Mouse (Mus musculus) limb, embryonic 14.5 days (tissue): ENCODE measurements at regions not wholly inside any gene's neighbourhood (a gene's known extent, or its start where the extent isn't known, plus 50 kb on each side); places are given as distances from the start of the nearest gene placed in this dataset.

ENCODE experiments used
- ATAC-seq: fragments of 200-750 bp; cut with Nextera tagmentation; 2 replicates; pipeline ENCODE4 v1.8.0; 2017; ENCODE audit warnings: low read depth, moderate number of reproducible peaks, moderate TSS enrichment; ENCODE audit not compliant: low FRiP score
- DNase-seq: peaks from one replicate; pipeline ENCODE4 v3.0.0-alpha.2; 2015; ENCODE audit warnings: low spot score
- H3K27ac ChIP-seq: fragments of 300-500 bp; sonication (generic); replicated peaks from 2 replicates; pipeline ENCODE4 v1.5.1; 2014; ENCODE audit warnings: low read depth, mild to moderate bottlenecking, low read length, moderate library complexity, mixed read lengths
- H3K27me3 ChIP-seq: fragments of 300-500 bp; sonication (generic); 2 replicates; pipeline ENCODE4 v1.6.1; 2014; ENCODE audit warnings: low read length, mixed read lengths; ENCODE audit not compliant: control insufficient read depth, insufficient read depth
- H3K36me3 ChIP-seq: fragments of 300-500 bp; sonication (generic); 2 replicates; pipeline ENCODE4 v1.6.1; 2014; ENCODE audit warnings: mild to moderate bottlenecking, low read length, moderate library complexity, mixed read lengths; ENCODE audit not compliant: control insufficient read depth, insufficient read depth
- H3K4me1 ChIP-seq: fragments of 300-500 bp; sonication (generic); 2 replicates; pipeline ENCODE4 v1.6.1; 2014; ENCODE audit warnings: antibody characterized with exemption, low read length, mixed read lengths; ENCODE audit not compliant: control insufficient read depth, insufficient read depth
- H3K4me2 ChIP-seq: fragments of 300-500 bp; sonication (generic); replicated peaks from 2 replicates; pipeline ENCODE4 v1.6.1; 2014; ENCODE audit warnings: low read depth, mild to moderate bottlenecking, low read length, moderate library complexity; ENCODE audit not compliant: severe bottlenecking
- H3K4me3 ChIP-seq: fragments of 300-500 bp; sonication (generic); replicated peaks from 2 replicates; pipeline ENCODE4 v1.5.1; 2014; ENCODE audit warnings: low read length
- H3K9ac ChIP-seq: fragments of 300-500 bp; sonication (generic); 2 replicates; pipeline ENCODE4 v1.6.1; 2014; ENCODE audit warnings: mild to moderate bottlenecking, low read depth, low read length, moderate library complexity; ENCODE audit not compliant: severe bottlenecking
- H3K9me3 ChIP-seq: fragments of 300-500 bp; sonication (generic); 2 replicates; pipeline ENCODE4 v1.6.1; 2016; ENCODE audit warnings: low read length; ENCODE audit not compliant: control insufficient read depth
- POLR2A ChIP-seq: fragments of 200-500 bp; IDR thresholded peaks from 2 replicates; pipeline ENCODE4 v1.8.0; 2012; ENCODE audit warnings: inconsistent platforms, mild to moderate bottlenecking, moderate library complexity, borderline replicate concordance; ENCODE audit not compliant: insufficient read depth, insufficient read length; ENCODE audit errors: extremely low read depth
- WGBS: fragments of 180-500 bp; shearing (Covaris S2); extraction: QIAGEN DNeasy Blood & Tissue Kit; methylation state at CpG from one replicate; pipeline ENCODE4 v1.1.7; 2014; 5-methylcytosine and 5-hydroxymethylcytosine counted together

DNA sequence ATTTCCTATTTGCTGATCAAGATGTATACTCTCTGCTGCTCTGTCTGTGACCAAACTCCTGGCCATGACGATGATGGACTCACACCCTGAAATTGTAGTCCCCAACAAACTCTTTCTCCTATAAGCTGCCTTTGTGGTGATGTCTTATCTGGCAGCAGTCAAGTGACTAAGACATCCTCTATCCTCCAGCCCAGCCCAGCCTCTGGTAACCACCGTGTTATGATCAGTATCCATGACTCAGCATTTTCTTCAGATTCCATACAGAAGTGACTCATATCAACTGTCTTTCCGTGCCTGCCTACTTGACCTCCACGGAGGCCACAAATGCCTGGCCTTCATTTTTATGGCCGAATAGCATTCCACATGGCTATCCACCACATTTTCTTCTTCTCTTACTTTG, 124.5 kb upstream of the Sox2 start:
- Histone ChIP-seq H3K27ac (no peak overlapping the region), H3K4me2 (no peak overlapping the region), H3K4me3 (no peak overlapping the region), H3K4me1 (no peaks in the 10 kb centered on the region), H3K27me3 (no peaks in the 10 kb centered on the region), H3K36me3 (no peaks in the 10 kb centered on the region), H3K9me3 (0 out of 2 replicates have a peak, but pooled peaks cover 4% of the 10 kb centered on the region), H3K9ac (no peak overlapping the region)
- no peak for TF ChIP-seq POLR2A
- 92% methylated on average over 5 of the region's 5 CpGs for WGBS
- DNase-seq: no peak
- no peak for ATAC-seq

DNA sequence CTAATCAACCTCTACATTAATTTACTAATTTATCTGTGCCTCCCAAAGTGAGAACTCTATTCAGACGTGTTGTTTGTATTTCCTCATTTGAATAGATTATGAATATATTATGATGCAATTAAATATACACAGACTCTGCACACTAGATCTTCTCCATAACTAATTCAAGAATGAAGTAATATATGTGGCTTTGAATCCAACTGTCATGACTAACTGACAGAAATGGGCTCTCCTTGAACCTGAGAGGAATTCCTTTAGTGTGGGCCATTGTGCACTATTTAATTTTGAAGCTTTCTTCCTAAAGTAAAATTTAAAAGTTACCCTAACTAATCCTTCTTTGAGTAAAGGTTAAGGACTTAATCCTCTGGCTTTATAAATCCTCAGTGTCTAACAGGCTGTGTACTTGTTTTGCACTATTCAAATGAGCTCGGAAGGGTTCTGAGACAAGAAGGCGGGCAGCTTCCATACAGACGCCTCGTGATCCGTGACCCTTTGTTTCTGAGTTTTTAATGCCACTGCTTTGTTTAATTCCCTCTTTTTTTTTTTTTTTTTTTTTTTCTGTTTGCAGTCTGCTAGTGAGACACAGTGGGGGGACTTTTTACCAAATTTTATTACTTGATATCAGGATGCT, 128.0 kb upstream of the Sox2 start:
- Histone ChIP-seq H3K4me3 (no peak overlapping the region), H3K4me2 (no peak overlapping the region), H3K27me3 (no peaks in the 10 kb centered on the region), H3K27ac (no peak overlapping the region), H3K9me3 (0 out of 2 replicates have a peak, but pooled peaks cover 4% of the 10 kb centered on the region), H3K4me1 (no peaks in the 10 kb centered on the region), H3K9ac (no peak overlapping the region), H3K36me3 (no peaks in the 10 kb centered on the region)
- TF ChIP-seq POLR2A: no peak
- no peak for DNase-seq
- WGBS: 73% methylated on average over 6 of the region's 6 CpGs
- no peak for ATAC-seq

DNA sequence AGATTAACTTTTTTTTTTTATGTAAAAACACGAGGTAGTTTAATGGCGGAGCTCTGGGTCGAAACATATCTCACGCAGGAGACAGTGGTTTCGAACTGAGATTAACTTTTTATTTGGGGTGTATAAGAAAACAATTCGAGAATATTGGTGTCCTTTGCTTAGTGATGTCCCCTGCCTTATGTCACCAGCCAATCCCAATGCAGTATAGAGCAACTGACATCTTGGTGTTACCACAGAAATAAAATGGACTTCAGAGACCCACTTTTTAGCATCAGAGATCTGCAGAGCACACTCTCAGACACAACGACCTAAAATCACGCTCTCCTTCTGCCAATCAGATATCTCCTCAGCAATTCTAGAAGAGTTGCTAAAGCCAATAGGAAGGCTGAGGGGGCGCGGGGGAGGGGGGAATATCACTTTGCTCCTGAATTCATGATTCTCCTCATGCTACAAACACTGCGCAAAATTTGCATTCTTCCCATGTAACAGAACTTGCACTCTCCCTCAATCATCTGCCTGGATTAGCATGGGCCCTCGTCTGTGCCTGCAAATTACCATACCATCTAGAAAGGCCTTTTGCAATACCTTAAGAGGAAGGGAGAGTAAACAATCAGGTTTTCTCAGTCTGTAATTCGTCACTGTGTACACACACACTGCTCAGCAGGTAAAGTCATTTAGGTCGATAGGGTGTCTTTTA, 128.7 kb upstream of the Sox2 start:
- ATAC-seq: no peak

DNA sequence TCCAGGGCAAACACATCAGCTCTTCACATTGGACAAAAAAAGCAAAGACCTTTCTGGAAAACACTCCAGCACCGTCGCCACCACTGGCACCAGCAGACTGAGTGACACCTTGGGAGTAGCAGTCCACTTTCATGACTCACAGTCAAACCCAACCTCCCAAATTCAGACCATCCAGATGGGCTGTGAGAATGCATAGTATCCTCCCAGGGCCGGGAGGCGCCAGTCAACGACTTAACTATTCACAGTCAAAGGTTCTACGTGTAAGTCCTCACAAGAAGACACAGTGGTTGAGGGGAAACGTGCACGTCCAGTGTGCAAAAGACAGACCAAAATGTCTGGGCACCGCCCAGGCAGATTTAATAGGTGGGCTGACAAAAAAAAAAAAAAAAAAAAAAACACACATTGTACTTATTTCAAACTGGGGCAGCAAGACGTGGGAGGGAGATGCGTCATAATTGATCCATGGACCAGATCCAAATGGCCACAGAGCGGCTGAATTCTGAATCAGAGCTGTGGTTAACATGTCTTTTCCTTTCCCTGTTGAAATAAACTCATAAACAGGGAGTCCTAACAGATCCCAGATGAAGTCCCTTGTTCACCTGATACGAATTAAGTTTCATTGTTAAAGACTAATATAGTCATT, 137.6 kb upstream of the Sox2 start:
- Histone ChIP-seq H3K27me3 (no peaks in the 10 kb centered on the region), H3K27ac (no peak overlapping the region), H3K4me3 (no peak overlapping the region), H3K9ac (no peak overlapping the region), H3K4me1 (no peaks in the 10 kb centered on the region), H3K36me3 (no peaks in the 10 kb centered on the region), H3K9me3 (peaks cover 7% of the 10 kb centered on the region; the same call in 1 of the 2 replicates), H3K4me2 (no peak overlapping the region)
- TF ChIP-seq POLR2A: no peak
- WGBS: 50% methylated on average over 13 of the region's 13 CpGs
- ATAC-seq (no peak), DNase-seq (no peak)

More for the DNA sequence above, 128.7 kb upstream of the Sox2 start:
- Histone ChIP-seq H3K9ac (no peak overlapping the region), H3K27ac (no peak overlapping the region), H3K4me1 (no peaks in the 10 kb centered on the region), H3K4me3 (no peak overlapping the region), H3K36me3 (no peaks in the 10 kb centered on the region), H3K4me2 (no peak overlapping the region), H3K27me3 (no peaks in the 10 kb centered on the region), H3K9me3 (0 out of 2 replicates have a peak, but pooled peaks cover 3% of the 10 kb centered on the region)
- no peak for TF ChIP-seq POLR2A
- 83% methylated on average over 14 of the region's 14 CpGs for WGBS
- no peak for DNase-seq

DNA sequence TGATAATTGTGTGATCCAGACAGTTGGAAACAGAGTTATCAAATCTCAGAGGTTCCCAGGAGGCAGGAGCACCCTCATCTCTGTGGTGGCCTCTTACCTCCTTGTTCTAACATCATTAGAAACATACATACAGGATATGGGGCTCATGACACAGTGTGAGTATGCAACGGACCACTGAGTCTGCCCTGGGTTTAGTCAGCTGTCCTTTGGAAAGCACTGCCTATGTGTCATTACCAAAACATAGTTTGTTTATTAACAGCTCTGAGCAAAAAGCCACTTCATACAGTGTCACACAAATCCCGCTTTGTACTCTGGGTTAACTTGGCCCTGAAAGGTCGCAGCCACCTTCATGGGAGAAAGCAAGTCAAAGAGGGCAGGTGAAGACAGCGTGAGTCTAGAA, 139.5 kb upstream of the Sox2 start:
- no peaks in the 10 kb centered on the region for H3K36me3 ChIP-seq
- H3K4me2 ChIP-seq: no peak overlapping the region
- no peak for DNase-seq
- TF ChIP-seq POLR2A: no peak
- H3K27ac ChIP-seq: no peak overlapping the region
- ATAC-seq: no peak
- no peaks in the 10 kb centered on the region for H3K27me3 ChIP-seq
- peaks cover 7% of the 10 kb centered on the region; the same call in 1 of the 2 replicates for H3K9me3 ChIP-seq
- H3K4me1 ChIP-seq: no peaks in the 10 kb centered on the region
- no peak overlapping the region for H3K4me3 ChIP-seq
- WGBS: 80% methylated on average over 4 of the region's 4 CpGs
- no peak overlapping the region for H3K9ac ChIP-seq
